Mouse (Mus musculus) neural tube, embryonic 14.5 days (tissue): ENCODE measurements around the gene Abhd4. TPM values are rescaled to one million over a fixed set of nuclear protein-coding genes. Genes with fewer than 3 reads are reported as not detected.

Experiments
- ATAC-seq: fragments of 200-750 bp; cut with Nextera tagmentation; 2 replicates; pipeline ENCODE4 v1.8.0; 2017; ENCODE audit warnings: low read depth, mild to moderate bottlenecking, moderate TSS enrichment, moderate library complexity
- H3K27ac ChIP-seq: fragments of 300-500 bp; sonication (generic); 2 replicates; pipeline ENCODE4 v1.5.1; 2014; ENCODE audit warnings: low read depth, mild to moderate bottlenecking, control low read depth, low read length, moderate library complexity, mixed read lengths
- H3K27me3 ChIP-seq: fragments of 300-500 bp; sonication (generic); 2 replicates; pipeline ENCODE4 v1.6.1; 2014; ENCODE audit warnings: low read length; ENCODE audit not compliant: control insufficient read depth, insufficient read depth
- H3K36me3 ChIP-seq: fragments of 300-500 bp; sonication (generic); 2 replicates; pipeline ENCODE4 v1.6.1; 2014; ENCODE audit warnings: low read length, mixed read lengths; ENCODE audit not compliant: control insufficient read depth, insufficient read depth
- H3K4me1 ChIP-seq: fragments of 300-500 bp; sonication (generic); 2 replicates; pipeline ENCODE4 v1.6.1; 2014; ENCODE audit warnings: low read length; ENCODE audit not compliant: control insufficient read depth, insufficient read depth
- H3K4me2 ChIP-seq: fragments of 300-500 bp; sonication (generic); 2 replicates; pipeline ENCODE4 v1.6.1; 2014; ENCODE audit warnings: mild to moderate bottlenecking, low read depth, low read length, control low read depth
- H3K4me3 ChIP-seq: fragments of 300-500 bp; sonication (generic); 2 replicates; pipeline ENCODE4 v1.5.1; 2014; ENCODE audit warnings: low read depth, low read length, control low read depth, mixed read lengths
- H3K9ac ChIP-seq: fragments of 300-500 bp; sonication (generic); replicated peaks from 2 replicates; pipeline ENCODE4 v1.6.1; 2014; ENCODE audit warnings: low read depth, mild to moderate bottlenecking, control low read depth, low read length, mixed read lengths
- H3K9me3 ChIP-seq: fragments of 300-500 bp; sonication (generic); 2 replicates; pipeline ENCODE4 v1.6.1; 2016; ENCODE audit warnings: low read length; ENCODE audit not compliant: control insufficient read depth
- WGBS: fragments of 180-500 bp; shearing (Covaris S2); extraction: QIAGEN DNeasy Blood & Tissue Kit; methylation state at CpG from one replicate; pipeline ENCODE4 v1.1.7; 2014; 5-methylcytosine and 5-hydroxymethylcytosine counted together
- polyA plus RNA-seq: library from polyadenylated mRNA; unstranded; fragments of >200 nt; fragmentation: Nextera tagmentation; extraction: Ambion mirVana; gene quantifications from 2 replicates; pipeline ENCODE4 v1.2.1, GENCODE M21; 2014

The Abhd4 gene
- polyA plus RNA-seq, 1 experiment from 2014 or later = 57.4 TPM

- 92% methylated on average over 2 of the region's 2 CpGs for WGBS
- no peaks in the 10 kb centered on the region for H3K36me3 ChIP-seq
- no peaks in the 10 kb centered on the region for H3K9me3 ChIP-seq
- 0 out of 2 replicates have a peak, but pooled peaks cover 2% of the 10 kb centered on the region for H3K4me1 ChIP-seq
- H3K9ac ChIP-seq = no peak overlapping the region
- H3K4me2 ChIP-seq = no peak overlapping the region
- H3K27ac ChIP-seq = no peak overlapping the region
- no peak for ATAC-seq
- no peak overlapping the region for H3K4me3 ChIP-seq
- no peaks in the 10 kb centered on the region for H3K27me3 ChIP-seq
Observed at GRCm38 (mm10) chr14:54210401-54210800, 43.6 kb upstream of the Abhd4 start.

- no peaks in the 10 kb centered on the region for H3K36me3 ChIP-seq
- H3K9ac ChIP-seq = no peak overlapping the region
- 90% methylated on average over 8 of the region's 8 CpGs for WGBS
- no peaks in the 10 kb centered on the region for H3K27me3 ChIP-seq
- ATAC-seq = no peak
- H3K4me3 ChIP-seq = no peak overlapping the region
- H3K9me3 ChIP-seq = no peaks in the 10 kb centered on the region
- H3K4me2 ChIP-seq = no peak overlapping the region
- peaks cover 5% of the 10 kb centered on the region; the same call in 1 of the 2 replicates for H3K4me1 ChIP-seq
- no peak overlapping the region for H3K27ac ChIP-seq
Observed at GRCm38 (mm10) chr14:54211199-54211598, 42.8 kb upstream of the Abhd4 start.

GRCm38 (mm10) chr14:54211755-54212154 is 42.2 kb upstream of the Abhd4 start:
- no peaks in the 10 kb centered on the region for H3K36me3 ChIP-seq
- no peak overlapping the region for H3K9ac ChIP-seq
- no peak for ATAC-seq
- H3K27me3 ChIP-seq = no peaks in the 10 kb centered on the region
- WGBS = 82% methylated on average over 5 of the region's 5 CpGs
- no peak overlapping the region for H3K4me3 ChIP-seq
- no peak overlapping the region for H3K4me2 ChIP-seq
- H3K9me3 ChIP-seq = no peaks in the 10 kb centered on the region
- H3K27ac ChIP-seq = no peak overlapping the region
- peaks cover 7% of the 10 kb centered on the region; the same call in 1 of the 2 replicates for H3K4me1 ChIP-seq

- 91% methylated on average over 2 of the region's 2 CpGs for WGBS
- Histone ChIP-seq H3K9me3 (no peaks in the 10 kb centered on the region), H3K9ac (no peak overlapping the region), H3K27me3 (no peaks in the 10 kb centered on the region), H3K36me3 (no peaks in the 10 kb centered on the region), H3K4me3 (no peak overlapping the region), H3K4me2 (no peak overlapping the region), H3K4me1 (peaks cover 4% of the 10 kb centered on the region; the same call in 1 of the 2 replicates), H3K27ac (no peak overlapping the region)
- ATAC-seq = no peak
Observed at GRCm38 (mm10) chr14:54213734-54214133, 40.3 kb upstream of the Abhd4 start.

- Histone ChIP-seq H3K4me3 (no peak overlapping the region), H3K27ac (no peak overlapping the region), H3K9me3 (no peaks in the 10 kb centered on the region), H3K27me3 (no peaks in the 10 kb centered on the region), H3K36me3 (no peaks in the 10 kb centered on the region), H3K4me2 (no peak overlapping the region), H3K9ac (no peak overlapping the region), H3K4me1 (peaks cover 4% of the 10 kb centered on the region; the same call in 1 of the 2 replicates)
- ATAC-seq = no peak
- 19% methylated on average over 2 of the region's 2 CpGs for WGBS
Observed at GRCm38 (mm10) chr14:54214477-54214876, 39.5 kb upstream of the Abhd4 start.

GRCm38 (mm10) chr14:54214901-54215300 is 39.1 kb upstream of the Abhd4 start:
- Histone ChIP-seq H3K36me3 (no peaks in the 10 kb centered on the region), H3K9ac (no peak overlapping the region), H3K9me3 (no peaks in the 10 kb centered on the region), H3K27ac (no peak overlapping the region), H3K27me3 (no peaks in the 10 kb centered on the region), H3K4me1 (peaks cover 4% of the 10 kb centered on the region; the same call in 1 of the 2 replicates), H3K4me3 (no peak overlapping the region), H3K4me2 (no peak overlapping the region)
- 73% methylated on average over 10 of the region's 10 CpGs for WGBS
- no peak for ATAC-seq

GRCm38 (mm10) chr14:54216126-54216525 is 37.9 kb upstream of the Abhd4 start:
- no peaks in the 10 kb centered on the region for H3K9me3 ChIP-seq
- no peak overlapping the region for H3K4me2 ChIP-seq
- WGBS = 89% methylated on average over 7 of the region's 7 CpGs
- H3K4me1 ChIP-seq = peaks cover 4% of the 10 kb centered on the region; the same call in 1 of the 2 replicates
- H3K4me3 ChIP-seq = no peak overlapping the region
- no peaks in the 10 kb centered on the region for H3K27me3 ChIP-seq
- H3K9ac ChIP-seq = no peak overlapping the region
- H3K27ac ChIP-seq = no peak overlapping the region
- ATAC-seq = no peak
- no peaks in the 10 kb centered on the region for H3K36me3 ChIP-seq

- Histone ChIP-seq H3K4me2 (no peak overlapping the region), H3K36me3 (no peaks in the 10 kb centered on the region), H3K4me3 (no peak overlapping the region), H3K4me1 (peaks cover 4% of the 10 kb centered on the region; the same call in 1 of the 2 replicates), H3K27ac (no peak overlapping the region), H3K27me3 (no peaks in the 10 kb centered on the region), H3K9ac (no peak overlapping the region), H3K9me3 (no peaks in the 10 kb centered on the region)
- ATAC-seq = no peak
- 87% methylated on average over 1 of the region's 1 CpGs for WGBS
Observed at GRCm38 (mm10) chr14:54218233-54218632, 35.8 kb upstream of the Abhd4 start.

- ATAC-seq = no peak
Observed at GRCm38 (mm10) chr14:54218721-54219120, 35.3 kb upstream of the Abhd4 start.

More at GRCm38 (mm10) chr14:54218721-54219120, 35.3 kb upstream of the Abhd4 start:
- Histone ChIP-seq H3K27me3 (no peaks in the 10 kb centered on the region), H3K4me1 (peaks cover 4% of the 10 kb centered on the region; the same call in 1 of the 2 replicates), H3K27ac (no peak overlapping the region), H3K9ac (no peak overlapping the region), H3K4me3 (no peak overlapping the region), H3K36me3 (no peaks in the 10 kb centered on the region), H3K4me2 (no peak overlapping the region), H3K9me3 (no peaks in the 10 kb centered on the region)
- WGBS = 58% methylated on average over 9 of the region's 9 CpGs
